Mouse (Mus musculus) stomach, postnatal 0 days (tissue): ENCODE results near the gene Macrod1. TPM values are rescaled to one million over a fixed set of nuclear protein-coding genes. Genes with fewer than 3 reads are reported as not detected.

Source experiments
- ATAC-seq: fragments of 200-750 bp; cut with Nextera tagmentation; 2 replicates; pipeline ENCODE4 v1.8.0; 2017; ENCODE audit not compliant: low FRiP score, low TSS enrichment
- DNase-seq: peaks from one replicate; pipeline ENCODE4 v3.0.0-alpha.2; 2016; ENCODE audit warnings: low spot score
- H3K27ac ChIP-seq: fragments of 300-500 bp; sonication (generic); replicated peaks from 2 replicates; pipeline ENCODE4 v1.5.1; 2014; ENCODE audit warnings: mild to moderate bottlenecking, control low read depth
- H3K27me3 ChIP-seq: fragments of 300-500 bp; sonication (generic); 2 replicates; pipeline ENCODE4 v1.6.1; 2014; ENCODE audit warnings: low read length; ENCODE audit not compliant: control insufficient read depth, insufficient read depth
- H3K36me3 ChIP-seq: fragments of 300-500 bp; sonication (generic); 2 replicates; pipeline ENCODE4 v1.6.1; 2014; ENCODE audit warnings: low read length, mixed read lengths; ENCODE audit not compliant: control insufficient read depth, insufficient read depth
- H3K4me1 ChIP-seq: fragments of 300-500 bp; sonication (generic); replicated peaks from 2 replicates; pipeline ENCODE4 v1.6.1; 2014; ENCODE audit warnings: antibody characterized with exemption; ENCODE audit not compliant: control insufficient read depth, insufficient read depth
- H3K4me2 ChIP-seq: fragments of 300-500 bp; sonication (generic); replicated peaks from 2 replicates; pipeline ENCODE4 v1.6.1; 2014; ENCODE audit warnings: low read depth, mild to moderate bottlenecking, control low read depth, moderate library complexity
- H3K4me3 ChIP-seq: fragments of 300-500 bp; sonication (generic); 2 replicates; pipeline ENCODE4 v1.5.1; 2014; ENCODE audit warnings: low read depth, low read length, control low read depth
- H3K9ac ChIP-seq: fragments of 300-500 bp; sonication (generic); 2 replicates; pipeline ENCODE4 v1.6.1; 2014; ENCODE audit warnings: mild to moderate bottlenecking, low read length, control low read depth, mixed read lengths
- H3K9me3 ChIP-seq: fragments of 300-500 bp; sonication (generic); 2 replicates; pipeline ENCODE4 v1.6.1; 2016; ENCODE audit warnings: low read length; ENCODE audit not compliant: control insufficient read depth
- CTCF ChIP-seq: IDR thresholded peaks from 2 replicates; pipeline ENCODE4 v1.5.1; 2016; ENCODE audit warnings: antibody characterized with exemption, low read depth, mild to moderate bottlenecking, moderate library complexity
- EP300 ChIP-seq: optimal IDR thresholded peaks from 2 replicates; pipeline ENCODE3; 2016; ENCODE audit warnings: antibody characterized with exemption
- WGBS: fragments of 180-500 bp; shearing (Covaris S2); extraction: QIAGEN DNeasy Blood & Tissue Kit; methylation state at CpG from one replicate; pipeline ENCODE4 v1.1.7; 2014; 5-methylcytosine and 5-hydroxymethylcytosine counted together
- polyA plus RNA-seq: library from polyadenylated mRNA; unstranded; fragments of >200 nt; fragmentation: Nextera tagmentation; extraction: Ambion mirVana; gene quantifications from 2 replicates; pipeline ENCODE4 v1.2.1, GENCODE M21; 2015

The Macrod1 gene
- polyA plus RNA-seq, 1 experiment from 2014 or later = 16.8 TPM

- H3K36me3 ChIP-seq = peaks cover 17% of the 10 kb centered on the region
Observed at GRCm38 (mm10) chr19:7205326-7205725, 148.7 kb downstream of the Macrod1 start.

GRCm38 (mm10) chr19:7205753-7206736 lies 149.4 kb downstream of the Macrod1 start, which contains the start of gene Otub1:
Gene Otub1 (minus strand): TSS chr19:7206316.
- TF ChIP-seq CTCF = peak; percentile 15
- no peak for TF ChIP-seq EP300
- DNase-seq = peak; percentile 96
- peak within 1 kb of the TSS; percentile 81 for H3K4me2 ChIP-seq
- H3K4me1 ChIP-seq = peaks cover 7% of the 10 kb centered on the region
- under 1% methylated on average over 75 of the region's 79 CpGs for whole genome bisulfite sequencing
- peak within 1 kb of the TSS; percentile 84 for H3K9ac ChIP-seq
- peak; percentile 96 for ATAC-seq
- H3K27ac ChIP-seq = peak within 1 kb of the TSS; percentile 98
- H3K4me3 ChIP-seq = peak within 1 kb of the TSS; percentile 86
- H3K27me3 ChIP-seq = no peaks in the 10 kb centered on the region
- peaks cover 11% of the 10 kb centered on the region for H3K36me3 ChIP-seq
- H3K9me3 ChIP-seq = no peaks in the 10 kb centered on the region

More at GRCm38 (mm10) chr19:7205326-7205725, 148.7 kb downstream of the Macrod1 start:
- ATAC-seq (no peak), DNase-seq (no peak)
- Histone ChIP-seq H3K4me2 (peak overlapping the region; percentile 81), H3K4me3 (peak overlapping the region; percentile 86), H3K27me3 (no peaks in the 10 kb centered on the region), H3K9me3 (no peaks in the 10 kb centered on the region), H3K9ac (peak overlapping the region; percentile 84), H3K4me1 (peaks cover 7% of the 10 kb centered on the region), H3K27ac (peak overlapping the region; percentile 98)
- no peak for TF ChIP-seq CTCF
- TF ChIP-seq EP300 = no peak
- WGBS = 22% methylated on average over 7 of the region's 7 CpGs

- no peak overlapping the region for H3K4me2 ChIP-seq
- H3K36me3 ChIP-seq = peaks cover 5% of the 10 kb centered on the region; the same call in 1 of the 2 replicates
- no peak overlapping the region for H3K4me3 ChIP-seq
- no peaks in the 10 kb centered on the region for H3K27me3 ChIP-seq
- no peak overlapping the region for H3K27ac ChIP-seq
- no peaks in the 10 kb centered on the region for H3K9me3 ChIP-seq
- peaks cover 4% of the 10 kb centered on the region for H3K4me1 ChIP-seq
- DNase-seq = no peak
- 80% methylated on average over 7 of the region's 7 CpGs for WGBS
- TF ChIP-seq CTCF (peak; percentile 36), EP300 (no peak)
- no peak overlapping the region for H3K9ac ChIP-seq
- no peak for ATAC-seq
Observed at GRCm38 (mm10) chr19:7209907-7210646, 153.5 kb downstream of the Macrod1 start.

- H3K27me3 ChIP-seq = no peaks in the 10 kb centered on the region
- no peak overlapping the region for H3K9ac ChIP-seq
- no peak overlapping the region for H3K27ac ChIP-seq
- DNase-seq (no peak), ATAC-seq (no peak)
- H3K9me3 ChIP-seq = no peaks in the 10 kb centered on the region
- no peak overlapping the region for H3K4me3 ChIP-seq
- H3K4me1 ChIP-seq = 0 out of 2 replicates have a peak, but pooled peaks cover 3% of the 10 kb centered on the region
- H3K36me3 ChIP-seq = peaks cover 5% of the 10 kb centered on the region; the same call in 1 of the 2 replicates
- 80% methylated on average over 1 of the region's 1 CpGs for WGBS
- TF ChIP-seq EP300 (no peak), CTCF (no peak)
- no peak overlapping the region for H3K4me2 ChIP-seq
Observed at GRCm38 (mm10) chr19:7212216-7212615, 155.6 kb downstream of the Macrod1 start.

GRCm38 (mm10) chr19:7213010-7213409 lies 156.4 kb downstream of the Macrod1 start:
- no peaks in the 10 kb centered on the region for H3K27me3 ChIP-seq
- WGBS = 85% methylated on average over 3 of the region's 3 CpGs
- ATAC-seq (no peak), DNase-seq (no peak)
- H3K4me1 ChIP-seq = 0 out of 2 replicates have a peak, but pooled peaks cover 3% of the 10 kb centered on the region
- H3K4me3 ChIP-seq = no peak overlapping the region
- H3K4me2 ChIP-seq = no peak overlapping the region
- H3K9me3 ChIP-seq = no peaks in the 10 kb centered on the region
- H3K36me3 ChIP-seq = peaks cover 5% of the 10 kb centered on the region; the same call in 1 of the 2 replicates
- no peak overlapping the region for H3K27ac ChIP-seq
- H3K9ac ChIP-seq = no peak overlapping the region
- no peak for TF ChIP-seq CTCF
- TF ChIP-seq EP300 = no peak
